Mouse (Mus musculus) C2C12 (cell line): Measurements from ENCODE around the gene Ush1c.

ENCODE experiments used
- CEBPB ChIP-seq: IDR thresholded peaks from one replicate; pipeline ENCODE4 v1.6.1; 2011; ENCODE audit warnings: low read depth, mild to moderate bottlenecking, control low read depth, moderate library complexity
- CTCF ChIP-seq: IDR thresholded peaks from one replicate; pipeline ENCODE4 v1.5.1; 2011; ENCODE audit not compliant: control insufficient read depth, insufficient read depth, insufficient read length
- FOSL1 ChIP-seq: IDR thresholded peaks from one replicate; pipeline ENCODE4 v1.8.0; 2011; ENCODE audit warnings: mild to moderate bottlenecking, low read length; ENCODE audit not compliant: poor library complexity, insufficient read depth, severe bottlenecking
- MAX ChIP-seq: IDR thresholded peaks from one replicate; pipeline ENCODE4 v1.6.1; 2011; ENCODE audit warnings: mild to moderate bottlenecking, control low read depth
- MYOD1 ChIP-seq: IDR thresholded peaks from one replicate; pipeline ENCODE4 v1.6.1; 2011; ENCODE audit warnings: low read depth; ENCODE audit not compliant: control insufficient read depth, insufficient read length
- USF1 ChIP-seq: IDR thresholded peaks from one replicate; pipeline ENCODE4 v1.6.1; 2011; ENCODE audit warnings: low read depth, mild to moderate bottlenecking, control low read depth, moderate library complexity

- no peak for TF ChIP-seq CTCF
- no peak for TF ChIP-seq USF1
- TF ChIP-seq FOSL1, result no peak
- no peak for TF ChIP-seq MAX
- TF ChIP-seq CEBPB, result no peak
- no peak for TF ChIP-seq MYOD1
Observed at GRCm38 (mm10) chr7:46235948-46236347, 2.4 kb downstream of the Ush1c start.
